Mouse (Mus musculus): ENCODE measurements around the gene Tulp4. TPM values are rescaled to one million over a fixed set of nuclear protein-coding genes. Genes with fewer than 3 reads are reported as not detected.

The Tulp4 gene
- polyA plus RNA-seq, 1 experiment = 137 TPM

DNA sequence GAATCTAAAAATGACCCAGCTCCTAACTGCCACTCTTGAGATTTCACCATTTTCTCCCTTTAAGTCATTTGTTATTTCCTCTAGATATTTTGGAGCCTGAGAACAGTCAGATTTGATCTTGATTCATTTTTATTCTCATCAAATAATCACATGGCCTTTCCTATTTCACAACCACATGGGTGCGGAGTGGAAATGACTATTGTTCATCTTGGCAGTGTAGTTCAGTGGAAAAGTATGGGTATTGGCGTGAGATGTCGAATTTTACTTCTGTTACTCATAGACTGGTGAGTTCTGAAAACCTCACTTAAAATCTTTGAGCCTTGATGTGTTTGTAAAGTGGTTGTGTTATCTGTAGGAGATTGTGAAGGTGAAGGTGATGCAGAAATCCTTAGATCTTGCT is 24.8 kb downstream of the Tulp4 start:
- no peak for TF ChIP-seq CTCF (IDR thresholded peaks at IDR 0.05; ENCODE audit: insufficient read depth, low read depth, low read length)
- TF ChIP-seq POLR2A (IDR thresholded peaks at IDR 0.05; ENCODE audit: insufficient read depth, low read depth, low read length) = no peak
- Histone ChIP-seq H3K27ac (ENCODE audit: insufficient read depth, low read depth, low read length) (no peak overlapping the region), H3K4me3 (ENCODE audit: insufficient read depth, low read depth, low read length) (no peak overlapping the region), H3K4me1 (ENCODE audit: control insufficient read depth, insufficient read depth, low read length) (no peaks in the 10 kb centered on the region)
- 88% methylated on average over 3 of the region's 3 CpGs for WGBS

DNA sequence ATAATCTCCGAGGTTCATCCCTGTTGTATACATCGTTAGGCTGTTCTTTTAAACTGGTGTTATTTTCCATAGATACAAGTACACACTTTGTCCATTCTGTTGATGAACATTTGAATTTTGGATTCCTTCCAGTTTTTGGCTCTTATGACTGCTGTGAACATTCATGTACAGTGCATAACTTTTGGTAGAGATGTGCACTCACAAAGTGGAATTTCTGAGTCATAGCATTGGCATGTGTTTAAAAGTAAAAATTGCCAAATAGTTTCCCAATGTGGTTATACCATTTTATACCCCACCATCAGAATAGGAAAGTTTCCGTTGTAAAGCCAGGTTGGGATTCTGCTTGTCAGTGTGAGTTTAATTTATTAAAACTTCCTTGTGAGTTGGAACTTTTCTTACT is 34.6 kb downstream of the Tulp4 start:
- no peak overlapping the region for H3K27ac ChIP-seq (ENCODE audit: insufficient read depth, low read depth, low read length)
- H3K4me3 ChIP-seq (ENCODE audit: insufficient read depth, low read depth, low read length) = no peak overlapping the region
- H3K4me1 ChIP-seq (ENCODE audit: control insufficient read depth, insufficient read depth, low read length) = peaks cover 7% of the 10 kb centered on the region
- 73% methylated on average over 3 of the region's 3 CpGs for WGBS
- no peak for TF ChIP-seq POLR2A (IDR thresholded peaks at IDR 0.05; ENCODE audit: insufficient read depth, low read depth, low read length)
- no peak for TF ChIP-seq CTCF (IDR thresholded peaks at IDR 0.05; ENCODE audit: insufficient read depth, low read depth, low read length)

DNA sequence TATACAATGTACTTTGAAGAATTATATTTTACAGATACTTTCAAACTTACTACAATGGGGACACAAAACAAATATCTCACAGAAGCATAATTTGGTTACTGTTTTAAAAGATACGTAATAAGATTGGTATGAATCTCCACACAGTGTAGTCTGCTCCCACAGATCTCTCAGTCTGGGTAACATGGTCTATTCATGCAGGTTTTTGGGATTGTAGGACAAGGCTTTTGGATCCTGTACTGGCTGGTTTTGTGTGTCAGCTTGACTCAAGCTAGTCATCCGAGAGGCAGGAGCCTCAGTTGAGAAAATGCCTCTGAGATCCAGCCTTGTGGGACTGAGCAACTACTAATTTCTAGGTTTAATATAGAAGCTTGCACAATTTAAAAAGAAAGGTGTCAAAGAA is 35.1 kb downstream of the Tulp4 start:
- peaks cover 8% of the 10 kb centered on the region for H3K4me1 ChIP-seq (ENCODE audit: control insufficient read depth, insufficient read depth, low read length)
- H3K27ac ChIP-seq (ENCODE audit: insufficient read depth, low read depth, low read length) = no peak overlapping the region
- TF ChIP-seq POLR2A (IDR thresholded peaks at IDR 0.05; ENCODE audit: insufficient read depth, low read depth, low read length) (no peak), CTCF (IDR thresholded peaks at IDR 0.05; ENCODE audit: insufficient read depth, low read depth, low read length) (no peak)
- WGBS = 74% methylated on average over 2 of the region's 2 CpGs
- H3K4me3 ChIP-seq (ENCODE audit: insufficient read depth, low read depth, low read length) = no peak overlapping the region

DNA sequence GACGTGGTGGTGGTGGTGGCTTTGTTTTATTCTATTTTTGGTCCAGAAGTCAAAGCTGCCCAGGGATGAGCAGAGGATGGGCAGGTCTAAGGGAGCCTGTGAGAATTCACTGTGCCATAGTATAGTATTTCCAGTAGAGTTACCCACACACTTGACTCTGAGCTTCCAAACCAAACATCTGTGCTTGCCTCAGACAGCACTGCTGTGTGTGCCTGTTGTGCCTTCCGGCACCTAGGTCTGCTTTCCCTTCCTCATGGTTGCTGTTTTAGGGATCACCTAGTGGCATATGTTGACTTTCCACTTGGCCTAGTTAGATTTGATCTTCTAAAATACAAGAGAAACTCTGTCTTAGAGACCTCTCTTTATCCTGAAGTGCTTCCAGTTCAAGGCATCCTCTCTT is 39.0 kb downstream of the Tulp4 start:
- Histone ChIP-seq H3K4me3 (ENCODE audit: insufficient read depth, low read depth, low read length) (no peak overlapping the region), H3K27ac (ENCODE audit: insufficient read depth, low read depth, low read length) (no peak overlapping the region), H3K4me1 (ENCODE audit: control insufficient read depth, insufficient read depth, low read length) (peaks cover 5% of the 10 kb centered on the region)
- TF ChIP-seq POLR2A (IDR thresholded peaks at IDR 0.05; ENCODE audit: insufficient read depth, low read depth, low read length) = no peak
- TF ChIP-seq CTCF (IDR thresholded peaks at IDR 0.05; ENCODE audit: insufficient read depth, low read depth, low read length) = no peak
- WGBS = 82% methylated on average over 2 of the region's 2 CpGs

DNA sequence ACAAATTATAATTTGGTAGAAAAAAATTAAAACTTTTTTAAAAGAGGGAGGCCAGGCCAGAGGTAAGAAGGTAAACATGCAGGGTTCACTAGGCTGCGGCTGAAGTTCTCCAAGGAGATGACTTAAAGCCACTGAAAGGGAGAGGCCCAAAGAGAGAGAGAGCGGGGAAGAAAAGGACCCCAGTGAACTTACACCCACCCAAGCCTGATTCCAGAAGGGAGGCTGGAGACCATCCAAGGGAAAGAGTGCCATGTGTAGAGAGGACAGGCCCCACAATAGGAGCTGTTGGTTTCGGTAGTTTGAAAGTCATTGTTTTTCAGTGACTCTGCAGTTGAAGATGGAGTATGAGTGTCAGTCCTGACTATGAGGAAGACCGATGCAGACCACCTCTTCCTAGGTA is 46.7 kb downstream of the Tulp4 start:
- H3K4me3 ChIP-seq (ENCODE audit: insufficient read depth, low read depth, low read length) = no peak overlapping the region
- 83% methylated on average over 4 of the region's 4 CpGs for WGBS
- TF ChIP-seq POLR2A (IDR thresholded peaks at IDR 0.05; ENCODE audit: insufficient read depth, low read depth, low read length) (no peak), CTCF (IDR thresholded peaks at IDR 0.05; ENCODE audit: insufficient read depth, low read depth, low read length) (no peak)
- H3K4me1 ChIP-seq (ENCODE audit: control insufficient read depth, insufficient read depth, low read length) = no peaks in the 10 kb centered on the region
- no peak overlapping the region for H3K27ac ChIP-seq (ENCODE audit: insufficient read depth, low read depth, low read length)

DNA sequence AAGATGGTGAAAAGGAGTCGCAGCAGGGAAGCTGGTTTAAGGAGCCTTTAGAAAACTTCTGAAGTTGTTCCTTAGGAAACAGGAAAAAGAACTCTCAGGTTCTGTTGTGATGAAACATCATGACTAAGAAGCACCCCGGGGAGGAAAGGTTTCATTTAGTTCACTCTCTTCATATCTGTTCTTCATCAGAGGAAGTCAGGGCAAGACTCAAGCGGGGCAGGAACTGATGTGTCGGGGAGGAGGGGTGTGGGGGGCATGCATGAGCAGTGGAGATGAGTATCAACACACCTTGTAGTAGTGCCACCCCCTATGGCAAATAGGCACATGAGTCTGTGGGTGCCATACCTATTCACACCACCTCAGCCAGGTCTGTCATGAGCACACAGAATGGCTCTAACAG is 47.3 kb downstream of the Tulp4 start:
- Histone ChIP-seq H3K27ac (ENCODE audit: insufficient read depth, low read depth, low read length) (no peak overlapping the region), H3K4me1 (ENCODE audit: control insufficient read depth, insufficient read depth, low read length) (no peaks in the 10 kb centered on the region), H3K4me3 (ENCODE audit: insufficient read depth, low read depth, low read length) (no peak overlapping the region)
- TF ChIP-seq CTCF (IDR thresholded peaks at IDR 0.05; ENCODE audit: insufficient read depth, low read depth, low read length) (no peak), POLR2A (IDR thresholded peaks at IDR 0.05; ENCODE audit: insufficient read depth, low read depth, low read length) (no peak)
- 88% methylated on average over 4 of the region's 4 CpGs for WGBS

DNA sequence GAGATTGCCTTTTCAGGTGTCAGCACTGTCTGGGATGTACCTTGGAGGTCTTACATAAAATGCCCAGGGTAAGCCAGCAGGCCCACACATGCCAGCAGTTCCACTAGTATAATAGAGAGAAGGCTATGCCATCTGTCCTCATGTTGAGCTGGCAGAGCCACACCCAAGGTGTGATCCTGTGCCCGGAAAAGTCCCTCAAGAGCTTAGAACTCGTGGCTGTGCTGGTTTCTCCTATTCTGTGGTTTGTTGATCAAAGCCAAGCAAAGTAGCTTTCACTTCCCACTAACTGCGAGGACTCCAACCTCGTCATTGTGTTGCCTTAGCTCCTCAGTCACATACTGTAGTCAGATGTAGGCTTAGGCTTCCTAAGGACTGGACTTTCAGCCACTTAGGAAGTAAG is 48.1 kb downstream of the Tulp4 start:
- H3K4me3 ChIP-seq (ENCODE audit: insufficient read depth, low read depth, low read length) = no peak overlapping the region
- H3K4me1 ChIP-seq (ENCODE audit: control insufficient read depth, insufficient read depth, low read length) = peaks cover 2% of the 10 kb centered on the region; the same call in 1 of the 2 replicates
- 82% methylated on average over 4 of the region's 4 CpGs for WGBS
- no peak for TF ChIP-seq CTCF (IDR thresholded peaks at IDR 0.05; ENCODE audit: insufficient read depth, low read depth, low read length)
- no peak for TF ChIP-seq POLR2A (IDR thresholded peaks at IDR 0.05; ENCODE audit: insufficient read depth, low read depth, low read length)
- H3K27ac ChIP-seq (ENCODE audit: insufficient read depth, low read depth, low read length) = no peak overlapping the region

DNA sequence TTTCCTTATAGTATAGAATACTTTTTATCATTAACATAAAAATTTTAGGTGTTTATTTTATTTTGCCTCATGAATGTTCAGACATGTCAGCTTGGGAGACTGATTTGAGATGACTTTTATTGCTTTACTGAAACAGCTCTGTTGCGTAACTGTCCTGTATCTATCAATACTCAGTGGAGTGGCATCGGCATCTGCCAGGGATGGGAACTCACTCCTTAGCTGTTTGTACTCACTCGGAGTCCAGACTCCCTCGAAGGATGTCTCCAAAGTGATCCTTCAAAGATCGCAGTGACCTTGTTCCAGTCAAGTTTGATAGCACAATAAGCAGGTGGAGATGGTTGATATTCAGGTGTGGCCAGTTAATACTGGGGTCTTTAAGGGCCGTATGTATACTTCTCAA is 54.3 kb downstream of the Tulp4 start:
- H3K27ac ChIP-seq (ENCODE audit: insufficient read depth, low read depth, low read length) = no peak overlapping the region
- H3K4me1 ChIP-seq (ENCODE audit: control insufficient read depth, insufficient read depth, low read length) = peaks cover 4% of the 10 kb centered on the region; the same call in 1 of the 2 replicates
- no peak overlapping the region for H3K4me3 ChIP-seq (ENCODE audit: insufficient read depth, low read depth, low read length)
- no peak for TF ChIP-seq CTCF (IDR thresholded peaks at IDR 0.05; ENCODE audit: insufficient read depth, low read depth, low read length)
- TF ChIP-seq POLR2A (IDR thresholded peaks at IDR 0.05; ENCODE audit: insufficient read depth, low read depth, low read length) = no peak
- 92% methylated on average over 6 of the region's 6 CpGs for WGBS

DNA sequence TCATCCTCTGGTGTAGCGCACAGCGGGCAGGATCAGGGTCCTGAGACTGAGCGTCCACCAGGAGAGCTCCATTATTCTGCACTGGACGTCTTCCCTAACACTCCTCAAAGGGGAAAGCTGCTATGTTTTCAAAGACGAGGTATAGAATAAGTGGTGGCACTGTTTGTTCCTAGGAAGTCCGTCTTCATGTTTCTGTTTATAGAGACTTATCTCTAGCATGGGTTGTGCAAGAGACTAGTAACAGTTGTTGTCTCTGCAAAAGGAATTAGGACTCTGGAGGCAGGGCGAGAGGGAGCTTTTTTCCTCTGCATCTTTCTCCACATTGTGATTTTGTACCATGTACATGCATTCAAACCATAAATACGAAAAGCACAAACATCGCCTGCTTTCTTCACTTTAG is 55.7 kb downstream of the Tulp4 start:
- no peak for TF ChIP-seq POLR2A (IDR thresholded peaks at IDR 0.05; ENCODE audit: insufficient read depth, low read depth, low read length)
- Histone ChIP-seq H3K27ac (ENCODE audit: insufficient read depth, low read depth, low read length) (no peak overlapping the region), H3K4me3 (ENCODE audit: insufficient read depth, low read depth, low read length) (no peak overlapping the region), H3K4me1 (ENCODE audit: control insufficient read depth, insufficient read depth, low read length) (peaks cover 4% of the 10 kb centered on the region; the same call in 1 of the 2 replicates)
- 65% methylated on average over 9 of the region's 9 CpGs for WGBS

DNA sequence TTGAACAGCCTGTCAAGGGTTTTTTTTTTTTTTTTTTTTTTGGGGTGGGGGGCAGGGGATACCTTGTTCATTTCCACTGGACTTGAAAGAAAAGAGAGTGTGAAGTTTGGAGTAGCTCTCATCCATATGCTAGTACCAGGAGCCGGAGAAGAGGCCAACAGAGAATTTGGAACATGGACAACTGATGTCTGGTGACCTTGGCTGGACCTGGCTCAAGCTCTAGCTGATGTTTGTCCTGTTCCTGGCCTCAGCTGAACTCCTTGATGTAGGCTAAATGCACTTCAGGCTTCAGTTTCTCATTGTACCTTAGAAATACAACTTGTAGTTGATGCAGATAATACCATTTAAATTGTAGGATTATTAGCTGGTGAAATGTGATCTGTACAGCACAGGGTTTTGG is 56.5 kb downstream of the Tulp4 start:
- 68% methylated on average over 1 of the region's 1 CpGs for WGBS

More for the DNA sequence above, 56.5 kb downstream of the Tulp4 start:
- no peak overlapping the region for H3K27ac ChIP-seq (ENCODE audit: insufficient read depth, low read depth, low read length)
- peaks cover 7% of the 10 kb centered on the region; the same call in 1 of the 2 replicates for H3K4me1 ChIP-seq (ENCODE audit: control insufficient read depth, insufficient read depth, low read length)
- H3K4me3 ChIP-seq (ENCODE audit: insufficient read depth, low read depth, low read length) = no peak overlapping the region
- no peak for TF ChIP-seq POLR2A (IDR thresholded peaks at IDR 0.05; ENCODE audit: insufficient read depth, low read depth, low read length)
- TF ChIP-seq CTCF (IDR thresholded peaks at IDR 0.05; ENCODE audit: insufficient read depth, low read depth, low read length) = no peak
